Mouse (Mus musculus) bone marrow macrophage, adult 2 months (primary cell): ENCODE measurements at regions not wholly inside any gene's neighbourhood (a gene's known extent, or its start where the extent isn't known, plus 50 kb on each side); places are given as distances from the start of the nearest gene placed in this dataset.

Source experiments
- CTCF ChIP-seq: IDR thresholded peaks from 2 replicates; pipeline ENCODE4 v1.5.1; 2012; ENCODE audit warnings: low read depth, mild to moderate bottlenecking, low read length, moderate library complexity
- POLR2A ChIP-seq: IDR thresholded peaks from 2 replicates; pipeline ENCODE4 v1.6.1; 2012; ENCODE audit warnings: mild to moderate bottlenecking, low read depth, low read length, borderline replicate concordance

DNA sequence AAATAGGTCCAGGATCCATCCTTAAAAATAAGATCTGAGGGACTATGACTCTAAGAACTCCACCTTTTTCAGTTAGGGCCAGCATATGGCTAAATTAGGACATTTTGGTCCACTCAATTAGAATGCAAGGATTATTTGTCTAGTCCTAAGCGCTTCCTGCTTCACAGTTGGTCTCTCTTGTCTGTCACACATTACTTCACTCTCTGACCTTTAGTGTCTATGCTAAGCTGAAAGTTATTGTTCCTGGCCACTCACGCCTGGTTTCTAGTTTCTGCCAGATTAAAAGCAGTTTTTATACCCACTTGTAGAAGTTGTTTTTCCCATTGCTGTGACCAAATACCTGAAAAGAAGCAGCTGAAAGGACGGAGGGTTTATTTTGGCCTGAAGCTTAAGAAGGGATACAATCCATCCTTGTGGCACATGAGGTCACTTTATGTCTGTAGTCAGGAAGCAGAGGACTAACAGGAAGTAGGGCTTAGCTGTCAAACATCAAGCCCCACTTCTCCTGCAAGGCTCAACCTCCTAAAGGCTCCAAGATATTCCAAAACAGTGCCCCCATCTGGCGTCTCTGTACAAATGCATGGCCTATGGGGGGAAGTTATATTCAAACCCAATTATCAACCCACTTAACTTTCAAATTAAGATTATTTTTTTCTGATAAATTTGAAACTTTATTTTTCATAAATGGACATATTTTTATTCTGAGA lies 195.3 kb upstream of the Gm5148 start:
- TF ChIP-seq POLR2A (no peak), CTCF (no peak)
